Mouse (Mus musculus): ENCODE measurements at regions not wholly inside any gene's neighbourhood (a gene's known extent, or its start where the extent isn't known, plus 50 kb on each side); places are given as distances from the start of the nearest gene placed in this dataset.

DNA sequence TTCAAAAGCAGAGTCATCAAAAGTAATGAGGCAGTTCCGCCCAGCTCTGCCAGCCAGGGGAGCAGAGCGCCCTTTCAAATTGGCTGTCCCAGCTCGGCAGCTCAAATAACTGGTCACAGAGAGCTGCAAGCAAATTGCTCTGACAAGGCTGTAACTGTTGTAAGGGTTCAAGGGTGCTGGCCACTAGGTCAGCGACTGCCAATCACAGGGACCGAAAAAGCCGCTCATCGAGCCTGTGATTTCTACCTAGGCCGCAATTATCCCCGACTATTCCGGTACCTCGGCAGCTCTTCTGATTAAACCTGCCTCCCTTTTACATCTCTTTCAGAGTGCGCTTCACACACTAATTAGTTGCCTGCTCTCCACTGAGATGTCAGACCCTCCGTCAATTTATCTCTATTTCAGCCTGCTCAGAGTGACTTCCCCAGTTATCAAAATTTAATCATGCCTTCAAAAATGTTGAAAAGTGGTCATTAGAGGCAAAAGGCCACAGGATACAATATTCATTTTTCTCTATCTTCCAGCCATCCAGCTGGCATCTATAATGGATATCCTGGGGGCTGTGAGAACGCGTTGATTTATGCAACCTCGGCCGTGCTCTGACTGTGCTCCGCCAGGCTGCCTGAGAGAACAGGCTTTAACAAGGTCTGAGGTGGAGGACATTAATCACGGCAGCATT lies 606.7 kb downstream of the Psat1 start:
- no peak overlapping the region for H3K4me3 ChIP-seq (ENCODE audit: insufficient read depth, low read length)
- no peak overlapping the region for H3K27ac ChIP-seq (ENCODE audit: insufficient read depth, low read depth, low read length)
- TF ChIP-seq POLR2A (IDR thresholded peaks at IDR 0.05; ENCODE audit: borderline replicate concordance, low read depth, low read length), result no peak
- TF ChIP-seq CTCF (IDR thresholded peaks at IDR 0.05; ENCODE audit: low read depth, low read length), result no peak
- H3K4me1 ChIP-seq (ENCODE audit: control insufficient read depth, insufficient read depth, low read length), result no peaks in the 10 kb centered on the region

DNA sequence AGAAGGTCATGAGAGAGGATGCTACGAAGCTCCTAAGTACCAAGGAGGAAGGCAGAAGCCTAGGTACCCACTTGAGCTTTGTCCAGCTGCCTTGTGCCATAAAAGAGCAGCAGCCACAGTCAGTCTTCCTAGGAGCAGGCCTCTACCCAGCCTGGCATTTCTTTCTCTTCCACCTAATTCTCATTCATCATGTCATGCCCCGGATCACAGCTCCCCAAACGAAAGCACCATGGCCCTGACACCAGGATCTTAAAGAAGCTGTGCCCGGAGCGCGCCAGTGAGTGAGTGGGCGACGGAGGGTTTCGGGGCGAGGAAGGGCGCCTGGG lies 607.2 kb downstream of the Psat1 start:
- no peak overlapping the region for H3K27ac ChIP-seq (ENCODE audit: insufficient read depth, low read depth, low read length)
- TF ChIP-seq CTCF (IDR thresholded peaks at IDR 0.05; ENCODE audit: low read depth, low read length), result no peak
- no peak for TF ChIP-seq POLR2A (IDR thresholded peaks at IDR 0.05; ENCODE audit: borderline replicate concordance, low read depth, low read length)
- H3K4me1 ChIP-seq (ENCODE audit: control insufficient read depth, insufficient read depth, low read length), result no peaks in the 10 kb centered on the region
- no peak overlapping the region for H3K4me3 ChIP-seq (ENCODE audit: insufficient read depth, low read length)

DNA sequence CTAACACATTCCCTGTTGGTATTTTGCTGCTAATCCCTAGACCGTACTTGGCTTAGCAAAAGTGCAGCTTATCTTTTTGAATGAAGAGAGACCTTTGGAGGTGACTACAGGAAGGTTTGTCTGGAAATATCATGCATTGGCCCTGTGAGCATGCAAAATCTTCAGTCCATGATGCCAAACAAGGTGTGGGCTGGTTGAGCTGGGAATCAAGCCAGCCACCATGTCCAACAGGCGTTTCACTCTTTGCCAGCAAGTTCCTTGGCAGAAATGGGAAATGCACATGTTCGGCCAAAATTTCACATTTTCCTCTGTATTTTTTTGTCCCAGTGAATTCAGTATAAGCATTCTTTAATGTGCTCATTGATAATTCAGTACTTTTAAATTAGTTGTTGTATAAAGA lies 617.0 kb downstream of the Psat1 start:
- Histone ChIP-seq H3K4me3 (ENCODE audit: insufficient read depth, low read length) (no peak overlapping the region), H3K4me1 (ENCODE audit: control insufficient read depth, insufficient read depth, low read length) (no peaks in the 10 kb centered on the region), H3K27ac (ENCODE audit: insufficient read depth, low read depth, low read length) (no peak overlapping the region)
- TF ChIP-seq CTCF (IDR thresholded peaks at IDR 0.05; ENCODE audit: low read depth, low read length) (no peak), POLR2A (IDR thresholded peaks at IDR 0.05; ENCODE audit: borderline replicate concordance, low read depth, low read length) (no peak)

GRCm38 (mm10) chr19:15299474-15299873 lies 647.7 kb downstream of the Psat1 start:
- TF ChIP-seq CTCF (IDR thresholded peaks at IDR 0.05; ENCODE audit: low read depth, low read length), result no peak
- TF ChIP-seq POLR2A (IDR thresholded peaks at IDR 0.05; ENCODE audit: borderline replicate concordance, low read depth, low read length), result no peak
- Histone ChIP-seq H3K27ac (ENCODE audit: insufficient read depth, low read depth, low read length) (no peak overlapping the region), H3K4me1 (ENCODE audit: control insufficient read depth, insufficient read depth, low read length) (no peaks in the 10 kb centered on the region), H3K4me3 (ENCODE audit: insufficient read depth, low read length) (no peak overlapping the region)

GRCm38 (mm10) chr19:15285016-15285415 lies 662.1 kb downstream of the Psat1 start:
- Histone ChIP-seq H3K4me3 (ENCODE audit: insufficient read depth, low read length) (no peak overlapping the region), H3K4me1 (ENCODE audit: control insufficient read depth, insufficient read depth, low read length) (no peaks in the 10 kb centered on the region), H3K27ac (ENCODE audit: insufficient read depth, low read depth, low read length) (no peak overlapping the region)
- TF ChIP-seq POLR2A (IDR thresholded peaks at IDR 0.05; ENCODE audit: borderline replicate concordance, low read depth, low read length) (no peak), CTCF (IDR thresholded peaks at IDR 0.05; ENCODE audit: low read depth, low read length) (no peak)

GRCm38 (mm10) chr19:15242781-15243180 lies 644.9 kb upstream of the Tle4 start:
- H3K4me3 ChIP-seq (ENCODE audit: insufficient read depth, low read length), result no peak overlapping the region
- no peak overlapping the region for H3K27ac ChIP-seq (ENCODE audit: insufficient read depth, low read depth, low read length)
- no peaks in the 10 kb centered on the region for H3K4me1 ChIP-seq (ENCODE audit: control insufficient read depth, insufficient read depth, low read length)
- TF ChIP-seq POLR2A (IDR thresholded peaks at IDR 0.05; ENCODE audit: borderline replicate concordance, low read depth, low read length) (no peak), CTCF (IDR thresholded peaks at IDR 0.05; ENCODE audit: low read depth, low read length) (no peak)

GRCm38 (mm10) chr19:15230129-15230927 lies 632.5 kb upstream of the Tle4 start:
- H3K27ac ChIP-seq (ENCODE audit: insufficient read depth, low read depth, low read length), result no peak overlapping the region
- no peaks in the 10 kb centered on the region for H3K4me1 ChIP-seq (ENCODE audit: control insufficient read depth, insufficient read depth, low read length)
- H3K4me3 ChIP-seq (ENCODE audit: insufficient read depth, low read length), result no peak overlapping the region
- TF ChIP-seq CTCF (IDR thresholded peaks at IDR 0.05; ENCODE audit: low read depth, low read length), result no peak
- TF ChIP-seq POLR2A (IDR thresholded peaks at IDR 0.05; ENCODE audit: borderline replicate concordance, low read depth, low read length), result no peak

DNA sequence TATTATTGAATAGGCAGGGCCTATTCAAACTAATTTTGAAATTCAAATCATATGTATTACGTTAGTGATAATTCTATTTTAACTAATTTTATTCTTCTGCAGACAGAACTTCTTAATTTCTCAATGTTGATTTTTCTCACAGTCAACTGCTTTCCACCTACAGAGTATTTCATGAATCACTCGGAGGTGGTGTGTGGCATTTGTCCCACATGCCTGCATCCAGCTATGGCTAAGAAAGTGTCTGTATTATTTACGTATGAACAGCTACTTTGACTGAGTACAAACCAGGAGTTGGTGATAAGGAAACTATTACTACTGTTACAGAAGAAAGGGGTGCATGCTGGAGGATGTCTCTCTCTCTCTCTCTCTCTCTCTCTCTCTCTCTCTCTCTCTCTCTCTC lies 619.5 kb upstream of the Tle4 start:
- Histone ChIP-seq H3K27ac (ENCODE audit: insufficient read depth, low read depth, low read length) (no peak overlapping the region), H3K4me1 (ENCODE audit: control insufficient read depth, insufficient read depth, low read length) (0 out of 2 replicates have a peak, but pooled peaks cover 2% of the 10 kb centered on the region), H3K4me3 (ENCODE audit: insufficient read depth, low read length) (no peak overlapping the region)
- no peak for TF ChIP-seq POLR2A (IDR thresholded peaks at IDR 0.05; ENCODE audit: borderline replicate concordance, low read depth, low read length)

DNA sequence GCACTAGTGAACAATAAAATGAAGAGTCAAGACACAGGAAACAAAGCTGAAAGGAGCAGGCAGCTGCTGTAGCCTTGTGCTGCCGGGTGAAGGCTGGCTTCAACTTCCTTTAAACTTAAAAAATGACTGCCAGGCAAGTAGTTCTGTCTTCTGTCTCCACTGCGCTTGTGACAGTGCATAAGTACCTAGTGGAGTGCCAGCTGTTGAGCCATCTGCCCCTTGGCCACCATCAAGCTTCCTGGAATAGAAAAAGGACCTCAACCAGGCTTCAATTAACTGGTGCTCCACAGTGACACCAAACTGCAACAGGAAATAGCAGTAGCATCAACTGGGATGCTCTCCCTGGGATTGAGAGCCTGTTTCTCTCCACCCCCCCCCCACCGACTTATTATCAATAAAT lies 616.8 kb upstream of the Tle4 start:
- no peak overlapping the region for H3K4me3 ChIP-seq (ENCODE audit: insufficient read depth, low read length)
- H3K4me1 ChIP-seq (ENCODE audit: control insufficient read depth, insufficient read depth, low read length), result 0 out of 2 replicates have a peak, but pooled peaks cover 2% of the 10 kb centered on the region
- TF ChIP-seq POLR2A (IDR thresholded peaks at IDR 0.05; ENCODE audit: borderline replicate concordance, low read depth, low read length), result no peak
- H3K27ac ChIP-seq (ENCODE audit: insufficient read depth, low read depth, low read length), result no peak overlapping the region

GRCm38 (mm10) chr19:15212881-15213280 lies 615.0 kb upstream of the Tle4 start:
- 0 out of 2 replicates have a peak, but pooled peaks cover 2% of the 10 kb centered on the region for H3K4me1 ChIP-seq (ENCODE audit: control insufficient read depth, insufficient read depth, low read length)
- TF ChIP-seq POLR2A (IDR thresholded peaks at IDR 0.05; ENCODE audit: borderline replicate concordance, low read depth, low read length) (no peak), CTCF (IDR thresholded peaks at IDR 0.05; ENCODE audit: low read depth, low read length) (no peak)
- no peak overlapping the region for H3K4me3 ChIP-seq (ENCODE audit: insufficient read depth, low read length)
- no peak overlapping the region for H3K27ac ChIP-seq (ENCODE audit: insufficient read depth, low read depth, low read length)
